Mouse (Mus musculus) brown adipose tissue, adult 24 weeks (tissue): ENCODE measurements around the gene Atg16l2. TPM values are rescaled to one million over a fixed set of nuclear protein-coding genes. Genes with fewer than 3 reads are reported as not detected.

Source experiments
- H3K27ac ChIP-seq: fragments of 200-500 bp; replicated peaks from 2 replicates; pipeline ENCODE4 v1.5.1; 2012; ENCODE audit warnings: low read depth, mild to moderate bottlenecking, low read length
- H3K4me1 ChIP-seq: fragments of 200-500 bp; 2 replicates; pipeline ENCODE4 v1.6.1; 2012; ENCODE audit warnings: low read length, mixed read lengths; ENCODE audit not compliant: control insufficient read depth, insufficient read depth, insufficient read length
- H3K4me3 ChIP-seq: fragments of 200-500 bp; 2 replicates; pipeline ENCODE4 v1.5.1; 2012; ENCODE audit warnings: low read depth, mild to moderate bottlenecking, low read length, moderate library complexity; ENCODE audit not compliant: insufficient read depth
- polyA plus RNA-seq: library from polyadenylated mRNA; stranded (reverse); fragments of >200 nt; gene quantifications from 2 replicates; pipeline ENCODE4 v1.2.4, GENCODE M21; 2012; ENCODE audit not compliant: missing spikeins, insufficient read depth, insufficient read length

Atg16l2 gene
- polyA plus RNA-seq, 1 experiment = 2.9 TPM

DNA sequence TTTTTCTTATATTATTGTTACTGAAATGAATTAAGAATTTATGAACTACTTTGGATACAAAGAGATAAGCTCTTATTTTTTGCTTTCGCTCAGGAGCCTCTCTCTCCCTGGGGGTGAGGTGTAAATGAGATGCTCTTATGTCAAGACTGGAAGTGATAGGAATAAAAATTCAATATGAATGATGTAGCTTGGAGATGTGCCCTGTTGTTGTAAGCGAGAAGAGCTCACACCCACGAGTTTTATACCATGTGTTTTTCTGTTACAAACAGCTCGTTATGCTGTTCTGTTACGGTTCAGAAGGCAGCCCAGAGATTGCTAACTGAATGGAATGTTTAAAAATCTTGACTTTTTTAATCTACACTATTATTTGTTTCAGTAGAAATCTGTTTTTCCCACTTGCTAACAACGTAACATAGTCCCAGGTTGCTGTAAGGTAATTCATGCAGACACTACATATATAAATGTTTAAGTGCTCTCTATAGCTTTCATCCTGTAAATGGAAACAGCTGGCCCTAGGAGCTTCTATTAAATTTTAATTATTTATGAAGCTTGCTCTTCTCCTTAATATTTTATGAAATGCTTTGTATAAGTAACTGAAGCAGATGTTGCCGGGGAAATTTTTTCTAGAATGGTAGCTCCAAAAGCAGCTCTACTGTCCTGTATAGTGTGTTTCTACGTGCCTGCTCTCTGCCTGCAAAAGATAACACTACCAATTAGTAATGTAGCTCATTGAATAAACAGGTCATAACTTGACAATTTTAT is 65.2 kb downstream of the Atg16l2 start:
- Histone ChIP-seq H3K27ac (no peak overlapping the region), H3K4me3 (no peak overlapping the region), H3K4me1 (no peaks in the 10 kb centered on the region)

DNA sequence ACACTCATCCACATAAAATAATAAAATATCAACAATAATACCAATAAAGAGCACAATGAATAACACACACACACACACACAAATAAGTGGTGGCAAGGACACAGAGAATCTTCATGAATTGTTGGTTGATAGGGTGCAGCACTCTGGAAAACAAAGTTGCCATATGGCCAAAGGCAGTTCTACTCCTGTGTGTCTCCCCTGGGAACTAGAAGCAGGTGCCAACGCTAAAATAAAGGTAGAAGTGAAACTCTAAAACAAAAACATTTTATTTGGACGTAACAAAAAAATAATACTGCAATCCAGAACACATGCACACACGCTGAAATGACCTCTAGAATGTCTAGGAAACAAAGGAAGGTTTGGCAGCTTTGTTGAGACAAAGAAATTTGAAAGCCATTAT is 69.3 kb downstream of the Atg16l2 start:
- Histone ChIP-seq H3K4me3 (no peak overlapping the region), H3K27ac (no peak overlapping the region), H3K4me1 (no peaks in the 10 kb centered on the region)

DNA sequence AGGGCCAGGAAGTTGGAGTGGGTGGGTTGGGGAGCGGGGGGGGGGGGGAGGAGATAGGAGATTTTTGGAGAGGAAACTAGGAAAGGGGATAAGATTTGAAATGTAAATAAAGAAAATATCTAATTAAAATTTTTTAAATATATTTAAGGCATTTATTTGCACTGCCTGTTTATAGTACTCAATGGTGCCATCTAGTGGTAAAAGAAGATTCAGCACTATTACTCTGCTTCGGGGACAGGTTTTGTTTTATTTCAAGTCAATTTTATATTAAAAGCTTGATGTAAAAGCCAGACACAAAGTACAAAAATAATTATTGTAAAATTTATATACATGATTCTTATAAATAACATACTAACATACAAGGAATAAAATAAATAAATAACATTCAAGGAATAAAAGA is 70.6 kb downstream of the Atg16l2 start:
- Histone ChIP-seq H3K4me3 (no peak overlapping the region), H3K27ac (no peak overlapping the region), H3K4me1 (no peaks in the 10 kb centered on the region)

DNA sequence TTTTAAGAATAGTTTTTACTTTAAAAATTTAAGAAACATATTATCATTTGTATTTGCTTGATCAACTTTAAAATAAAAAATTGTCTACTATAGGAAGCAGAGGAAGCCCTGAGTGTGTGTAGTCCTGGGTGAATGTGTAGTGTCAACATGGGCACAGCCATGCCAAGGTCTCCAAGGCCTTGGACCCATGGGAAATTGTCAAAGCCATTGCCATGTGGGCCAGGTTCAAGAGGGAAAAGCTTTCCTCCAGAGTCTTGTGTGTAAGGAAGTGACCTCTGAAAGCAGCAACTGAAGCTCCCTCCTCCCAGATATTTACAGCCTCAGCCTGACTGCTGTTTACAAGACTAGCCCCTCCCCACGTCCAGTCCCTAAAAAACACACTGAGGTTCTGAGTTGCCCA is 72.7 kb downstream of the Atg16l2 start:
- no peak overlapping the region for H3K27ac ChIP-seq
- H3K4me1 ChIP-seq = no peaks in the 10 kb centered on the region
- no peak overlapping the region for H3K4me3 ChIP-seq

DNA sequence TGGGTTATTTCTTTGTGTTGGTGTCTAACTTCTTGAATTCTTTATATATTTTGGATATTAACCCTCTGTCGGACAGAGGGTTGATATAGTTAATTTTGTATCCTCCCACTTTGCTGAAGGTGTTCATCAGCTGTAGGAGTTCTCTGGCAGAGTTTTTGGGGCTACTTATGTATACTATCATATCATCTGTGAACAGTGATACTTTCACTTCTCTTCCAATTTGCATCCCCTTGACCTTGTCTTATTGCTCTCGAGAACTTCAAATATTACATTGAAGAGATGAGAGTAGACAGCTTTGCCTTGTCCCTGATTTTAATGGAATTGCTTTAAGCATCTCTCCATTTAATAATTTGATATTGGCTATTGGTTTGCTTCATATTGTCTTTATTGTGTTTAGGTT is 78.5 kb downstream of the Atg16l2 start:
- no peak overlapping the region for H3K27ac ChIP-seq
- no peak overlapping the region for H3K4me3 ChIP-seq
- H3K4me1 ChIP-seq = no peaks in the 10 kb centered on the region

DNA sequence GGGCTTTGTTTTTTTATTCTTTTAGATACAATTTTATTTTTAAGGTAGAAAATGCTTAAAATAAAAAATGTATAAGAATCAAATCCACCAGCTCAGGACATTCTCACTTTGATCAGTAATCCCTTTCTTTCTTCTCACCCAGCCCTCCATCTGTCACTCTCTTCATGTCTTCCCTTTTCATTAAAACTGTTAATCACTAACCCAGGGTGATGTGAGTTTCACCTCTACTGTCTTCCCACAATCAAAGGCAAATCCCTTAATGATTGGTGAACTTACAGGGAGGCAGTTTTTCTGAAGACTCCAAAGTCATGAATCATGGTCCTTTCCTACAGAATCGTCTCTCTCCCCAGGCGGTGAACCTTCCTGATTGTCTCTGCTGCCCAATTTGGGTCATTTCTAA is 85.3 kb downstream of the Atg16l2 start:
- Histone ChIP-seq H3K4me1 (no peaks in the 10 kb centered on the region; the same call in 1 of the 2 replicates), H3K4me3 (no peak overlapping the region), H3K27ac (no peak overlapping the region)

DNA sequence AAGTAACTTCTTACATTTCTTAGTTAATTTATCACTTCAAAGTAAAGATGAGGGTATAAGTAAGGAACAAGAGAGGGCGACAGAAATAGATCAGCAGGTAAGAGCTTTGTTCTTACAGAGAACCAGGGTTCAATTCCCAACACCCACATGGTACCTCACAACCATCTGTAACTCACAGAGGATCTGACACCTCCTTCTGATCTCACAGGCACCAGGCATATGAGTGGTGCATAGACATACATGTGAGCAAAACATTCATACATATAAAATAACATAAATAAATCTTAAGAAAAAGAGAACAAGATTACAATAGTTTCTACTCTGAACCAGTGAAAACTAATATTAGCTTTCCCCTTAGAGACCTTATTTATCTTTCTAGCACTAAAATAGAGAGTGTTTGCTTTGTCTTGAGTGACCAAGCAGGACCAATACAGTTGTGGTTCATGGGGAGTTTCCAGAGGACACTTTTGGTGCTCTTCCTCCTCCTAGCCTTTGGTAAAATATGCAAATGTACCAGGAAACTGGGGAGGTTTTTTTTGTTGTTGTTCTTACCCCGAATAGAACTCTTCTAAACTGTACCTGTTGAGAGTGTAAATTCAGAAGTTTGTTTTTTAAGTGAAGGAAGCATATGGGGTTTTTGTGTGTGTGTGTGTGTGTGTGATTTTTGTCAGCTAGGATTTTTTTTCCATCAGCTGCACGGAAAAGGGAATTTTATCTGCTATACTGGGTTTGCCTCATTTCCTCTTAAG is 88.4 kb downstream of the Atg16l2 start:
- H3K4me3 ChIP-seq = no peak overlapping the region
- H3K27ac ChIP-seq = no peak overlapping the region
- H3K4me1 ChIP-seq = no peaks in the 10 kb centered on the region; the same call in 1 of the 2 replicates

Other genes with a start within 250 kb of the Atg16l2 start
- 4.8 and 8.8 TPM in 2 replicates for gene Fchsd2, start 209.4 kb downstream of the Atg16l2 start, polyA plus RNA-seq
- gene Stard10, start 14.8 kb upstream of the Atg16l2 start, polyA plus RNA-seq = 36.6 and 41.4 TPM in 2 replicates
- 23.3 and 25.6 TPM in 2 replicates for gene Arap1, start 45.8 kb upstream of the Atg16l2 start, polyA plus RNA-seq
- gene Gm45837, start 108.6 kb upstream of the Atg16l2 start, polyA plus RNA-seq = 16.1 TPM in 1 of 2 replicates, not detected in the other
- gene Pde2a, start 119.4 kb upstream of the Atg16l2 start, polyA plus RNA-seq = 2.6 and 12.2 TPM in 2 replicates